Mouse (Mus musculus) E14TG2a.4 (cell line): ENCODE measurements around the gene Plcl2.

Source experiments
- H3K27me3 ChIP-seq: 2 replicates; pipeline ENCODE4 v1.6.1; 2014; ENCODE audit warnings: low read length, control low read depth; ENCODE audit not compliant: insufficient read depth
- H3K36me3 ChIP-seq: 2 replicates; pipeline ENCODE4 v1.6.1; 2014; ENCODE audit warnings: low read length, control low read depth; ENCODE audit not compliant: insufficient read depth
- H3K4me1 ChIP-seq: replicated peaks from 2 replicates; pipeline ENCODE4 v1.6.1; 2014; ENCODE audit warnings: low read depth, low read length, control low read depth
- H3K4me3 ChIP-seq: replicated peaks from 2 replicates; pipeline ENCODE4 v1.5.1; 2014; ENCODE audit warnings: mild to moderate bottlenecking, low read length
- H3K9me3 ChIP-seq: 2 replicates; pipeline ENCODE4 v1.6.1; 2014; ENCODE audit warnings: low read length, control low read depth
- CTCF ChIP-seq: conservative IDR thresholded peaks from 2 replicates; pipeline ENCODE4 v1.5.1; 2014; ENCODE audit warnings: low read length
- NANOG ChIP-seq: IDR thresholded peaks from 2 replicates; pipeline ENCODE4 v1.6.1; 2014; ENCODE audit warnings: borderline replicate concordance, low read length, mixed read lengths
- POU5F1 ChIP-seq: IDR thresholded peaks from 2 replicates; pipeline ENCODE4 v1.6.1; 2014; ENCODE audit warnings: low read length, borderline replicate concordance

Plcl2 gene

DNA sequence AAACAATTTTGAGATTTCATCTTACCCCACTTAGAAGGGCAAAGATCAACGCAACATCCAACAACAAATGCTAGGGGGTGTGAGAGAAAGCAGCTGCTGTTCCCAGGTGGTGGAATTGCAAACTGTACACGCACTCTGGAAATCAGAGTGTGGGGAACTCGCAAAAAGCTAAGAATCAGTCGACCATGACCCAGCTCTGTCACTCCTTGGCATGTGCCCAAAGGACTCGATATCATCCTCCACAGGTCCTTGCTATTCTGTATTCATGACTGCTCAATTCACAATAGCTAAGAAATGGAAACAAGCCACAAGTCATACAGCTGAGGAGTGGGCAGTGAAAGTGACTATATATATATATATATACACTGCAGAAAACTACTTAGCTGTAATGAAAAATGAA lies 162.2 kb downstream of the Plcl2 start:
- TF ChIP-seq NANOG, result no peak
- TF ChIP-seq CTCF, result no peak
- no peak for TF ChIP-seq POU5F1
- Histone ChIP-seq H3K27me3 (no peaks in the 10 kb centered on the region), H3K36me3 (no peaks in the 10 kb centered on the region), H3K9me3 (peaks cover 25% of the 10 kb centered on the region), H3K4me3 (no peak overlapping the region), H3K4me1 (no peaks in the 10 kb centered on the region)

DNA sequence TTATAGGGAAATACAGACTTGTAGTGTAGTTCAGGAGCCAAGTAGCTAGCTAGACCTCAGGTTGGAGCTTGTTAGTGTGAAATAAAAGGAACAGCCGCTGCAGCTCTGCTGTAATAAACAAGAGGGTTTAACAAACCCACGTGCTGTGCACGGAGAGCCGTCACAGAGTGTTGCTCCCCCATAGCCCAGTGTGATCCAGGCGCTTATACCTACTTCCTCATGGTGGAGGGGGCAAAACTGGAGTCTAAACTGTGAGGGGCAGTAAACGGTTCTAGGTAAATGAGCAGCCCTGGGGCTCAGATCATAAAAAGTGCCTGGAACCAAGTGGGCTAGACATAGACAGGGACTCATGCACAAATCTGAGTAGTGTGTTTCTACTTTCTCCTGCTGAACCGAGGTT lies 165.4 kb downstream of the Plcl2 start:
- Histone ChIP-seq H3K36me3 (no peaks in the 10 kb centered on the region), H3K27me3 (no peaks in the 10 kb centered on the region; the same call in 1 of the 2 replicates), H3K4me1 (peaks cover 8% of the 10 kb centered on the region; the same call in 1 of the 2 replicates), H3K9me3 (no peaks in the 10 kb centered on the region), H3K4me3 (no peak overlapping the region)
- TF ChIP-seq NANOG, result no peak
- no peak for TF ChIP-seq CTCF
- TF ChIP-seq POU5F1, result no peak

DNA sequence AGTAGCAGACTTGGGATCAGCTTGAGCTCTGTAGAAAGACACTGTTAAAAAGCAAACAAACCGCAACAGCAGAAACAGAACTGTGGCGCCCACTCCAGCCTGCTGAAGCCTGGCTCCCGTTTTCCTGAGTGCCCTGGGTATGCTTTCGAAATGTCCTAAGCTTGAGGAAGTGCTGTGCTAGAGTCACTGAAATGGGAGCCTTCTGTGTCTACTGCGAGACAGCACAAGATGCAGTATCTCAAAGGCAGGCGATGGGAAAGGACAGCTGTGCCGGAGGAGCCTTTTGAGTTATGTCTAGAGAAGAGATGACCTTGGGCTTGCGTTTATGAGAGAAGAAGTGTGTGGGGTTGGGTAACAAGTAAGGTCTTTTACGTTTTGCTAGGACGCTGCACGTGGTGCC lies 166.0 kb downstream of the Plcl2 start:
- H3K9me3 ChIP-seq, result no peaks in the 10 kb centered on the region
- H3K27me3 ChIP-seq, result no peaks in the 10 kb centered on the region; the same call in 1 of the 2 replicates
- no peak overlapping the region for H3K4me3 ChIP-seq
- no peak for TF ChIP-seq POU5F1
- TF ChIP-seq NANOG, result no peak
- no peaks in the 10 kb centered on the region for H3K36me3 ChIP-seq
- peaks cover 8% of the 10 kb centered on the region; the same call in 1 of the 2 replicates for H3K4me1 ChIP-seq

DNA sequence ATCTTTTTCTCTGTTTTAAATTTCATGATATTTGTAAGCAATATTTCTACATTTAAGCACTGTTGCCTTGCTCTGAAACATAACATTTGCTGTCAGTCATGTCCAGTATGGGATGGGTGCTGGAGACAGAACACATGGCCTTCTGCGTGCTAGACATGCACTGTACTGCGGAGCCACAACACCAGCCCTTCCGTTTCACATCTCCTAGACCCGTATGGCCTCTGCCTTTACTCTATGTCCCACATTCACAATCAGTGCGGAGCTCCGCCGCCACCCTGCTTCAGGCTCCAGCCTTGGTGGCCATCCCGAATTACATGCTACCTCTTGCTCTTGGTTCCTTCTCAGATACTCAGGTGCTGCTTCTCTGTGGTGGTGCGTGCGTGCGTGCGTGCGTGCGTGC lies 168.1 kb downstream of the Plcl2 start:
- TF ChIP-seq NANOG, result no peak
- TF ChIP-seq CTCF, result no peak
- no peak for TF ChIP-seq POU5F1
- H3K4me1 ChIP-seq, result peaks cover 8% of the 10 kb centered on the region; the same call in 1 of the 2 replicates
- H3K36me3 ChIP-seq, result no peaks in the 10 kb centered on the region
- H3K4me3 ChIP-seq, result peak overlapping the region; percentile 62
- H3K27me3 ChIP-seq, result no peaks in the 10 kb centered on the region; the same call in 1 of the 2 replicates
- H3K9me3 ChIP-seq, result no peaks in the 10 kb centered on the region

DNA sequence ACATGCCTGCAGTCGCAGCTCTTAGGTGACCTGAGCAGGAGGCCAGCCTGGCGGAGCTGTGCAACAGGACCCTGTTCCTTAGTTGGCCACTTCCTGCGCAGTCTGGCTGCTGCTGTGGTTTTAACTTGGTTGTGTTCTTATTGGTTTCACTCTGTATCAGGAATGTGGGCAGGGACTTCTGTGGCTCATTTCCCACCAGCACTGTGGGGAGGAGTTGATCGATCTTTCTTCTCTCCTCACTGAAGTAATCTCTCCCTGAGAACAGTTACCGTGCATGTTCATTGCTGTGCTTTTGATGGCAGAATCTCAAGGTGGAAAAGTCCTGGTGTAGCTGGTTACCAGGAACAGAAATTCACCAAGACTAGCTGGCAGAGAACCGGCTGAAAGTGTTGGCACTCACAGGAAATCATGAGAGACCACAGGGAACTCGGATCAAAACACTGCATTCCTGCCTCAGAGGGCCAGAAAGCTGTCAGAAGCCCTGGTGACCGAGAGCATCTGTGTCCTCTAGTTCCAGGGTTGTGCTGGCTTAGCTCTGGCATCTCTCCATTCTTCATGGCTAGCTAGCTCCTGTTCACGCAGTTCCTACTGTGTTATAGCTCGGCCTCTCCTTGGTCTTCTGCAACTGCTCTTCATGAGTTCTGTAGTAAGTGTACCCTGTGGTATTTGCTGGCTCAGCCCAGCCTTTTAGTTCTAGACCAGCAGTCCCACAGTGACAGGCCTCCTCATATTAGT lies 168.9 kb downstream of the Plcl2 start:
- TF ChIP-seq CTCF (no peak), NANOG (no peak), POU5F1 (no peak)
- H3K4me3 ChIP-seq, result peak overlapping the region; percentile 62; the same call in 1 of the 2 replicates
- no peaks in the 10 kb centered on the region; the same call in 1 of the 2 replicates for H3K27me3 ChIP-seq
- no peaks in the 10 kb centered on the region for H3K36me3 ChIP-seq
- H3K9me3 ChIP-seq, result no peaks in the 10 kb centered on the region
- peaks cover 8% of the 10 kb centered on the region; the same call in 1 of the 2 replicates for H3K4me1 ChIP-seq

DNA sequence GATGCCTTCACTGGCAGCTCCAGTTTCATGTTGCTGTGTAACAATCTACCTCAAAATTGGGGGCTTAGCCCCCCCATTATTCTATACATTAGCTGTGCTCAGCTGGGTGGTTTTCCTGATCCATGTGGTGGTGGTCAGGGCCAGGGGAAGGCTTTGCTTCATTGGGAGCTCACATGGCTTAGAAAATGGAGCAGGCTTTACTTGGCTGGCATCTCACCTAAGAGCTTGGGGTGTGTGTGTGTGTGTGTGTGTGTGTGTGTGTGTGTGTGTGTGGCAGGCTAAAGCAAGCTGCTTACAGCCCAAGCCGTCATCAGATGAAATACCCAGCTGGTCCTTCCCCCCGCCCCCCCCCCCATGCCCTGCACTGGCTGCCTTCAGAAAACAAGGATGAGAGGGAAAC lies 169.5 kb downstream of the Plcl2 start:
- Histone ChIP-seq H3K4me3 (no peak overlapping the region), H3K4me1 (peaks cover 8% of the 10 kb centered on the region; the same call in 1 of the 2 replicates), H3K27me3 (no peaks in the 10 kb centered on the region; the same call in 1 of the 2 replicates), H3K9me3 (no peaks in the 10 kb centered on the region), H3K36me3 (no peaks in the 10 kb centered on the region)
- TF ChIP-seq CTCF (no peak), NANOG (no peak), POU5F1 (no peak)

DNA sequence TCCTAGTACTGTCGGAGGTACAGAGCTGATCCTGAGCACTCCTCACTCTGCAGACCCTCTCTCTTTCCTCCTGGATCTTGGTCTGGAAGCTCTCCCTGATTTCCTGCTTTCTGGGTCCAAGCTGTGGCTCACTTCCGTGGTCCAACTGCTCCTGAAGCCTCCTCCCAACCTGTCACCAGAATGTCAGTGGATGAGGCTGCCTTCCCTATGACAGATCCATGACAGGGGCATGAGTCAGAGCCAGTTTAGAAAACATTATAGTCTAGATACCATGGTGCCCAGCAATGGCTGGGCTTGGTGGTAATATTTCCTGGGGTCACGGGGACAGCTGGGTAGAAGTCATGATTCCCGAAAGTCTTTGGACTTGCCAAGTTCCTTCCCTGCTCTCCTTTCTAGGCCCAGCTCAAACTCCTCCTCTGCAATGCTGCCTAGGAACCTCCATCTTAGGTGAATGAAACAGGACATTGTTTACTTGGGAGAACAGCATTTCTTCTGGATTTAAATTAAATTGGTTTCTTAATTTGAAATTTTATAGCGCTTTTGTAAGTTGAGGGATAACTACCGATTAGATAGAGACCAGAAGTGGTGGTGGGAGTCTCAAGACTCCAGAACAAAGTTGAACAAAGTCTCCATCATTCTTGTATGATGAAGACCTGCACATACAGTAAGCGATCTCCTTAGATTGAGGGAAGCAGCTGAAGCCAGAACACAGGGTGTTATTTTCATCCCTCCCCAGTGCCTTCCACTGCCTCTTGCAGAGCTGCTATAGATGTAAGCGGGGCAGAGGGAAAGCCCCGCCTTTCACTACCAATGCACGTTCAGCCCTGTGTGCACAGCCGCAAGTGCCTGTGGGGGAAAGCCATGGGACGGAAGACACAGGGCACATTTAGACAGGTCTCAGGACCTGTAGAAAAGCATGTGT lies 170.7 kb downstream of the Plcl2 start:
- Histone ChIP-seq H3K9me3 (no peaks in the 10 kb centered on the region), H3K4me1 (peaks cover 8% of the 10 kb centered on the region; the same call in 1 of the 2 replicates), H3K36me3 (no peaks in the 10 kb centered on the region), H3K27me3 (no peaks in the 10 kb centered on the region; the same call in 1 of the 2 replicates), H3K4me3 (no peak overlapping the region)
- no peak for TF ChIP-seq CTCF
- TF ChIP-seq POU5F1, result no peak
- TF ChIP-seq NANOG, result no peak

DNA sequence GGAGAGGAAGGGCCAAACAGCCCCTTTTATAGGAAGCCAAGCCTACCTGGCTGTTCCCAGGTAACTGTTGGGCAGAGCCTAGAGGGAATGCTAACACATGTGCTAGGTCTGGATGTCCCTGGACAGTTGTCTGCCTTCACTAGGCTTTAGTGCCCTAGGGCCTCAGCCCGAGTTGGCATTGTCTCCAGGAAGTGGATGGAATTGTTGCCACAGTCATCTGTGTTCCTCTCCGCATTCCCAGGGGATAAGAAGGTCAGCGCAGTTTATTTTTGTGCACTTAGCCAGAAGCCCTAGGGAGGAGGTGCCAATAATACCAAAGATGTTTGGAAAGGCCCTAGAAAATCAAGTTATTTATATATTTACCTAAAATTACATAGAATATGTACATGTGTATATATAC lies 173.5 kb downstream of the Plcl2 start:
- TF ChIP-seq CTCF, result no peak
- no peak for TF ChIP-seq POU5F1
- no peak for TF ChIP-seq NANOG
- Histone ChIP-seq H3K36me3 (no peaks in the 10 kb centered on the region), H3K4me3 (no peak overlapping the region), H3K9me3 (no peaks in the 10 kb centered on the region; the same call in 1 of the 2 replicates), H3K4me1 (peaks cover 6% of the 10 kb centered on the region; the same call in 1 of the 2 replicates), H3K27me3 (no peaks in the 10 kb centered on the region; the same call in 1 of the 2 replicates)
